Mouse (Mus musculus): Measurements from ENCODE around the gene Immp2l.

- TF ChIP-seq POLR2A (IDR thresholded peaks at IDR 0.05; ENCODE audit: low read depth, low read length) (no peak), CTCF (IDR thresholded peaks at IDR 0.05; ENCODE audit: extremely low read depth, insufficient read length, insufficient replicate concordance, low read depth, low read length) (no peak)
Observed at GRCm38 (mm10) chr12:41944079-41944672, 920.3 kb downstream of the Immp2l start.

Data from small intestine, adult 2 months (tissue).